Mouse (Mus musculus): Measurements from ENCODE around the gene D930007J09Rik.

DNA sequence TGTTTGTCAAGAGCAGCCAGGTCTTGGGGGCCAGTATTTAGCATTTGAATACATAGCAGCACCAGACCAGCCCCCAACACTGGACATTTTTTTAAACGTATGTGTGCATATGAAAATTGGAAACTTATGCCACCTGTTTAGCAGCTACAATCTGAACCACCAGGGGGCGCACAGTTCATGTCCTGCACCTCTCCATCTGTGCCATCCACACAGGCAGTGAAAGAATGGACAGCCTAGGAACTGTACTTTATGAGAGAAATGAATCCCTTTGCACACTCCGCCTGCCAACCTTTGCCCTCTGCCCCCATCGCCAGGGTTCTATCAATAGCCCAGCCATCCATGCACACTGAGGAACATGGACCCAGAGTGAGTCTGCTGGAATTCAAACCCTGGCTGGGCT, 25.3 kb upstream of the D930007J09Rik start:
- no peak for TF ChIP-seq ZKSCAN1 (IDR thresholded peaks at IDR 0.05; ENCODE audit: low read depth, low read length)
- TF ChIP-seq POLR2A (IDR thresholded peaks at IDR 0.05; ENCODE audit: control insufficient read depth in 1 of 2, insufficient read depth in 1 of 2, low read depth in 1 of 2, low read length in 2 of 2, poor library complexity in 1 of 2), result no peak
- TF ChIP-seq CTCF (IDR thresholded peaks at IDR 0.05 in 2 of 3, conservative IDR thresholded peaks at IDR 0.05 in 1 of 3; ENCODE audit: control insufficient read depth in 1 of 3, insufficient read depth in 1 of 3, low read depth in 2 of 3, low read length in 3 of 3, poor library complexity in 1 of 3, severe bottlenecking in 1 of 3), result peak; percentile 75 to 79 (median 78)
- no peak for TF ChIP-seq MXI1 (IDR thresholded peaks at IDR 0.05; ENCODE audit: low read depth, low read length)
- TF ChIP-seq USF1 (IDR thresholded peaks at IDR 0.05; ENCODE audit: low read depth, low read length), result no peak
